Mouse (Mus musculus) layer of hippocampus, adult 9-10 months (tissue): ENCODE measurements around the gene Gm10638.

Experiments used
- DNase-seq: peaks from one replicate; pipeline ENCODE4 v3.0.0; 2022; ENCODE audit warnings: low spot score

Gene Gm10638

GRCm38 (mm10) chr8:86740899-86741298, 4.6 kb upstream of the Gm10638 start:
- no peak for DNase-seq

- DNase-seq = no peak
Observed at GRCm38 (mm10) chr8:86741627-86742026, 3.9 kb upstream of the Gm10638 start.

DNA sequence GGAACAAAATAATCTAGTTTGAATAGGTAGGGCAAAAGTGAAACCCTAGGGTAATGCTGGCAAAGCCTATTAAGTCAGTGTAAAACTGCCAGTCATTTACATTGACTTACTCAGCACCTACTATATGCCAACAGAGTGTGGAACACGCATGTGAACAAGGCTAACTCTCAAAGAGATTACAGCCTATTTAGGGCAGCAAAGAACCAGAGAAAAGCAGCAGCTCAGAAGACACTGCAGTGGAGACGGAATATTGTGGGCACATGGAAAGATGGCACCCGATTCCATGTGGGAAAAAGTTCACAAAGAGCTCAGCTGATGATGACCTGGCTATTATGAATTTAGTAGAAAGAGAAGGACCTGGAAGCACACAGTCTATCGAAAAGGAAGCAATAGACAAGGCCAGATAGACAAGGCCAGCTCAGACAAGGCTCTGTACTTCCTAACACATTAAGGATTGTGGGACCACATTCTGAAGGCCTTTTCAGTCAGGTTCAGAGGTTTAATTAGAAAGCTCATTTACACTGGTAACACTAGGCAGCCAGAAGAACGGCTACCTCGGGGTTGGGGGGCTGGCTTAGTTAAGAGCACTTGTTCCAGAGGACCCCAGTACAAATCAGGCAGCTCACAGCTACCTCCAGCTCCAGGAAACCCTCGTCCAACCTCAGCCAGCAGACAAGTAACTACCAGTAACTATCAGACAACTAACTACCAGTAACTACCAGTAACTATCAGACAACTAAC, 2.7 kb upstream of the Gm10638 start:
- DNase-seq = no peak

GRCm38 (mm10) chr8:86744313-86745220, 932 bp upstream of the Gm10638 start:
- no peak for DNase-seq

DNA sequence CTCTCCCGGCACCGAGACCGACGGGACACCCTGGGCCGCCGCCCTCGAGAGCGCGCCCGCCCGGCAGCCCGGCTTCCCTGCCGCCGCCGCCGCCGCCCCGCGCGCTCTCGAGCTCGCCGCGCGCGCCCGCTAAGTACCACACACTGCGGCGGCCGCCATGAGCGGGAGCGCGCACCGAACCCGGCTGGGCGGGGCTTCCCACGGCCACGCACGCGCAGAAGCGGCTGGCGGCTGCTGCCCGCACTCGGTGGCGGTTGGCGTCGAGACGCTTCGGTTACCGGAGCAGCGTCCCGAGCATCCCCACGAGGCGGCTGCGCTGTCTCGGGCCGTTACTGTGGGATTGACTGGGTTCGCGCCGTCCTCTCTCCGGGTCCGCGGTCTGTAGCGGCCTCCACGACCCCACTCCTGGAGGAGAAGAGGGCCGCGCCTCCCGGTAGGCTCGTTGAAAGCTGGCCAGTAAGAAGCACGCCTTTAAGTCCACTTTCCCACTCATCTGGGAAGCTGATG, 489 bp downstream of the Gm10638 start:
- DNase-seq = peak; percentile 77

DNA sequence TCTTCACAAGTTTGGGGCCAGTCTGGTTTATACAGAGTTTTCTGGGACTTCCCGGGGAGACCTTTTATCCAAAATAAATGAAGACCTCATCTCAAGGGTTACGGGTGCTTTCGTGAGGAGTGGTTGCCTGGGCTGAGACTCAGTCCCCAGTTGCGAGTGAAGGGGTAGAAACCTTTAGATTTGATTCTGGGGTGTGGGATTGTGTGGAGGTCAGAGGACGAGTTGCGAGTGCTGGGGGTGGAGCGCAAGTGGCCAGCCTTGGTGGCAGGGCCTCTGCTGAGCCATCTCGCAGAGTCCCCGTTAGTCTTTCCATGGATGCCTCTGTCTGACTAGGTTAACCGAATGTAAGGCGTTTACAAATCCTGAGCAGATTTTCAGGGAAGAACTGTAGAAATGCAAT, 1.0 kb downstream of the Gm10638 start:
- no peak for DNase-seq

GRCm38 (mm10) chr8:86749842-86750241, 4.3 kb downstream of the Gm10638 start:
- no peak for DNase-seq

DNA sequence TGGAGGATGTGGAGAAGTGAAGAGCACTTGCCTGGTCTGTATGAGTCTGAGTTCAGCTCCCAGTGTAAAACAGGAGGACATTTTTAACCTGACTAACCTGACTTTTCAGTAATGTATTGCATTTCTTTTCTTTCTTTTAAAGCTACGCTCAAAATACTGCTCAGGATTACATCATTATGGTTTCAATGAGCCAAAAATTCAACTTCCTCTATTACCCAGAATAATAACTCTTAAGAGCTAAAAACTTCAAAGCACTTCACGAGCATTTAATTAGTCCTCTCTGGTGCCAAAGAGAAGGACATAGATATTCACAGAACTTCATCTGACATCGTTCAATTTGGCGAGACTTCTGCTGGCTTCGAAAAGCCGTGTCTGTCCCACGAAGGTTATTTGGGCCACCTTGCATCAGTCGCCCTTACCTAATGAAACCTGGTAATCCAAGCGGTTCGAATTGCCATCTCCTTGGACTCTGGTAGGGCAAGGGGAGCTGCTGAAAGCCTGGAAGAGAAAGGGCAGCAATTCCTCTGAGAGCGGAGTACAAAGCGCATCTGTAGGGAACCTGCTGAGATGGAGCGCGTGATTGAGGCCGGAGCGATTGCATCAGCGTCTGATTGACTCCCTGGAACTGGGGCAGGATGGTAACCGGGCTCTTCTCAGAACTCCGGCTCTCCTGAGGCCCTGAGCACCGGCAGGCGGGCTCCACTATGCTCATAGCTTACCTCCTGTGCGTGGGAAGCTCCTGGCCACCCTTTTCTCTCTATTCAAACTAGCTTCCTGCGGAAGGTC, 11.6 kb downstream of the Gm10638 start:
- no peak for DNase-seq

GRCm38 (mm10) chr8:86758651-86759050, 13.2 kb downstream of the Gm10638 start:
- DNase-seq = no peak

- no peak for DNase-seq
Observed at GRCm38 (mm10) chr8:86759090-86759491, 13.6 kb downstream of the Gm10638 start.

DNA sequence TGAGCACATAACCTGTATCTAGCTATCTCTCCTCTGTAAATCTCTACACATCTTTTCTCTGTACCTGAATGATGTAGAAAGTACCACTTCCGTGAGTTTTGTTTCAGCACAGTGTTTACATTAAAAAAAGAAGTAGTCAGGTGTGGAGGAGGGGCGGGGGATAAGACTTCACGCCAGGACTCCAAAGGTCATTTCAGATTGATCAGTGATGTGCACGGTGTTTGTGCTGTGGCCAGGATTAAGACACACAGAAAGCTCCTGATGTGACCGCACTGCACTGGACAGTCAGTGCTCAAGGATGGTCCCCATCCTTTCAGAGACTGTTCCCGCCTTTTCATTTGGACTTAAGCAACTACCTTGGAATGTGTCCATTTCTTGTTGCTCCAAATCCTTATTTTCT, 15.2 kb downstream of the Gm10638 start:
- no peak for DNase-seq

GRCm38 (mm10) chr8:86762806-86763205, 17.3 kb downstream of the Gm10638 start:
- no peak for DNase-seq

GRCm38 (mm10) chr8:86765155-86765554, 19.7 kb downstream of the Gm10638 start:
- DNase-seq = no peak

DNA sequence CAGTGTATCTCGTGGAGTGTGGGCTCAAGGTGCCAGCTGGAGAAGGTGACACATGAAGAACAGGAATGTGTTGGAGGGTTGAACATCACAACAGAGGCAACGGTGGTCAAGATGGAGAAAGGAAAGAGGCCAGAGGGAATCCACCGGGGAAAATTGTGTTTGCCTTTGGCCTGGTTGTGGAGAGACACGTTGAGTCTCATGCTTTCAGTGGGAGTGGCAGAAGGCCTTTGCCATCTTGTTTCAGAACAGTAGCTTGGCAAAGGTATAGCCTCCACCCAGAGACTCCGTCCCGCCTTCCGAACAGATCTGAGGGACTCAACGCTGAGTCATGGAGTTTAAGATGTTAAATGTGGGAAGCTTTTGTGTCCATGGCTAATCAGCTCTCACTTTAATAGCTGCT, 20.2 kb downstream of the Gm10638 start:
- DNase-seq = no peak

GRCm38 (mm10) chr8:86766548-86767211, 21.2 kb downstream of the Gm10638 start:
- DNase-seq = no peak

DNA sequence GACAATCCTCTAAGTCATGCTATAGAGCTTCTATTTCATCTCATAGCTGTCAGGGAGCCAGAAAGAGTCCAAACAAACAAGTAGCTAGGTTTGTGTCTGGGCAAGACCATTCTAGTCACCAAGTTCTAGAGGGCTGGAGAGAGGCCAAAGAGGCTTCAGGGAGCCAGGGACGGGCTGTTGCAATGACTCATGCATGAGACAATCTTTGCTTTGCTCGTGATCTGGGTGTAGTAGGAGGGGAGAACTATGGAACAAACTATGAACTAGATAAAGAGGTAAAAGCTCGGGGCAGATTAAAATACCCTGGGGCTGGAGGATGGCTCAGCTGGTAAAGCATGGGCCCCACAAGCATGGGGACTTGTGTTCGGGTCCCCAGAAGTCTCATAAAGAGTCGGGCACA, 23.0 kb downstream of the Gm10638 start:
- DNase-seq = no peak

- no peak for DNase-seq
Observed at GRCm38 (mm10) chr8:86769945-86770715, 24.6 kb downstream of the Gm10638 start.

GRCm38 (mm10) chr8:86779207-86779606, 33.7 kb downstream of the Gm10638 start:
- DNase-seq = no peak

- no peak for DNase-seq
Observed at GRCm38 (mm10) chr8:86781094-86781493, 35.6 kb downstream of the Gm10638 start.

DNA sequence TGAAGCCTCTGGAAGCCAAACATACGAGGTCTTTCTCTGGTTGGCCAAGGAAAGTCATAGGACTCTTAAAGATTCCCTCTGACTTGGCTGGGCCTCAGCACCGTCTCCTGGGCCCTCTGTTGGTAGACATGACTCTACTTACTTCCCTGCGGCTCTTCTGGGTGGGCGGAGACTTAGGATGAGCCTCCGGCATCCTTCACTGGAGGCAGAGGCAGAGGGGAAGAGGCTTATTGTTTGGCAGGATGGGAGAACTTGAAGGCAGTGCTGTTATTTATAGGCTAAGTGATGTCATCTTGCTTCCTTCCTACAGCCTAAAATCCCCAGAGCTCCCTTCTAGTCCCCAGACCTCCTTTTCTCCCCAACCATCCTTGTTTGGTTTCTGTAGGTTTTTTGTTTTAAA, 41.0 kb downstream of the Gm10638 start:
- no peak for DNase-seq

DNA sequence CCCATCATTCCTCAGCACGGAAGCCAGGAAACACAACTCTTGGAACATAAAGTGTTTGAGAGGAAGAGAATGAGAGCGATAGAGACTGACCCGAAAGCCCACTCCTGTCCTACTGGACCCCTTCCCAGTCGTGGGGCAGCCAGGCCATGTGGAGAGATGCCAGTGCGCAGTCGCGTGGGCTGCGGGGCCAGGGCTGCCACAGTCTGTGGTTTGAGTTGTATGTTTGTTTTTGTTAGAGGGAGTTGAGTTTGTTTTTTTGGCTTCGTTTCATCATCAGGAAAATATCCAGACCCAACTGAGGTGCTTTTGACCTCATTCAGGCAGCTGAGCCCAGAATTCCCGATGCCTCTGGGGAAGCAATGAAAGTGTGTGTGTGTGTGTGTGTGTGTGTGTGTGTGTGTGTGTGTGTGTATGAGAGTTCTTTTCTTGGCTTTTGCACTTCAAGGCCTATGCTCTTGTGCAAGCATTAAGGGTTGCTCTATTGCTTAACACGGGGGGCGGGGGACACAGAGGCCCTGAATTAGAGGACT, 42.5 kb downstream of the Gm10638 start:
- DNase-seq = no peak
